Mouse (Mus musculus) CH12.LX (cell line): ENCODE measurements around the gene Mt3. TPM values are rescaled to one million over a fixed set of nuclear protein-coding genes. Genes with fewer than 3 reads are reported as not detected.

Experiments
- DNase-seq: peaks from one replicate; pipeline ENCODE4 v3.0.0-alpha.2; 2013; ENCODE audit errors: extremely low read depth
- H3K27ac ChIP-seq: 2 replicates; pipeline ENCODE4 v1.5.1; 2012; ENCODE audit warnings: low read depth, mild to moderate bottlenecking, control low read depth, moderate library complexity; ENCODE audit not compliant: insufficient read depth
- H3K27me3 ChIP-seq: replicated peaks from 2 replicates; pipeline ENCODE3; 2012; ENCODE audit warnings: inconsistent platforms
- H3K36me3 ChIP-seq, 2 experiments: replicated peaks in 1 of 2; 2 replicates each; pipeline versions ENCODE3 to v1.6.1; 2012; ENCODE audit warnings: inconsistent platforms in 1 of 2, low read length in 1 of 2, mild to moderate bottlenecking in 1 of 2, mixed read lengths in 1 of 2, moderate library complexity in 1 of 2; ENCODE audit not compliant: control insufficient read depth in 1 of 2, insufficient read depth in 1 of 2
- H3K4me1 ChIP-seq, 2 experiments: 2 replicates each; pipeline ENCODE4 v1.6.1; 2012; ENCODE audit warnings: inconsistent platforms in 1 of 2, moderate library complexity in 1 of 2; ENCODE audit not compliant: insufficient read depth in 2 of 2, control insufficient read depth in 1 of 2
- H3K4me2 ChIP-seq: 2 replicates; pipeline ENCODE4 v1.6.1; 2012; ENCODE audit warnings: low read depth, mild to moderate bottlenecking, control low read depth; ENCODE audit not compliant: poor library complexity, insufficient read depth, severe bottlenecking
- H3K4me3 ChIP-seq, 3 experiments: fragments of 150-350 bp in 1 of 3; sonication (generic) in 1 of 3; replicated peaks in 1 of 3; 2 replicates each; pipeline versions ENCODE3 to v1.5.1; 2011 to 2012; ENCODE audit warnings: low read depth in 2 of 3, low read length in 2 of 3, mild to moderate bottlenecking in 2 of 3, moderate library complexity in 2 of 3, control low read depth in 1 of 3, improper control_type of control experiment in 1 of 3, inconsistent platforms in 1 of 3, mixed read lengths in 1 of 3; ENCODE audit not compliant: poor library complexity in 1 of 3
- H3K79me2 ChIP-seq: replicated peaks from 2 replicates; pipeline ENCODE4 v1.6.1; 2012; ENCODE audit warnings: mild to moderate bottlenecking, moderate library complexity; ENCODE audit not compliant: control insufficient read depth, poor library complexity, insufficient read depth, severe bottlenecking; ENCODE audit errors: extremely low read depth
- H3K9ac ChIP-seq: 2 replicates; pipeline ENCODE4 v1.6.1; 2012; ENCODE audit warnings: low read depth, mild to moderate bottlenecking, control low read depth, moderate library complexity; ENCODE audit not compliant: insufficient read depth
- H3K9me3 ChIP-seq: replicated peaks from 2 replicates; pipeline ENCODE3; 2012; ENCODE audit warnings: low read length, inconsistent platforms, mixed read lengths
- BHLHE40 ChIP-seq: IDR thresholded peaks from 2 replicates; pipeline ENCODE4 v1.6.1; 2011; ENCODE audit warnings: mild to moderate bottlenecking, low read depth, low read length, improper control_type of control experiment
- CHD1 ChIP-seq: IDR thresholded peaks from 2 replicates; pipeline ENCODE4 v1.6.1; 2012; ENCODE audit warnings: low read depth, low read length, improper control_type of control experiment, inconsistent platforms
- CHD2 ChIP-seq: IDR thresholded peaks from 2 replicates; pipeline ENCODE4 v1.6.1; 2011; ENCODE audit warnings: low read length, improper control_type of control experiment
- CTCF ChIP-seq, 2 experiments: IDR thresholded peaks in 1 of 2; conservative IDR thresholded peaks in 1 of 2; 2 replicates each; pipeline ENCODE4 v1.5.1; 2011 to 2012; ENCODE audit warnings: low read depth in 2 of 2, low read length in 2 of 2, improper control_type of control experiment in 1 of 2, inconsistent platforms in 1 of 2, mild to moderate bottlenecking in 1 of 2, moderate library complexity in 1 of 2
- ELF1 ChIP-seq: IDR thresholded peaks from 2 replicates; pipeline ENCODE4 v1.6.1; 2014; ENCODE audit warnings: low read depth, mild to moderate bottlenecking, inconsistent platforms, low read length, improper control_type of control experiment
- ETS1 ChIP-seq: conservative IDR thresholded peaks from 2 replicates; pipeline ENCODE4 v1.6.1; 2012; ENCODE audit warnings: low read depth, mild to moderate bottlenecking, inconsistent platforms, low read length, improper control_type of control experiment, moderate library complexity
- GABPA ChIP-seq: IDR thresholded peaks from 2 replicates; pipeline ENCODE4 v1.6.1; 2012; ENCODE audit warnings: low read depth, low read length, improper control_type of control experiment, inconsistent platforms; ENCODE audit not compliant: insufficient replicate concordance
- IRF4 ChIP-seq: IDR thresholded peaks from 2 replicates; pipeline ENCODE4 v1.6.1; 2014; ENCODE audit warnings: low read depth, mild to moderate bottlenecking, inconsistent platforms, low read length, improper control_type of control experiment
- JUN ChIP-seq: IDR thresholded peaks from 2 replicates; pipeline ENCODE4 v1.6.1; 2011; ENCODE audit warnings: low read depth, mild to moderate bottlenecking, low read length, improper control_type of control experiment, moderate library complexity; ENCODE audit not compliant: insufficient read depth
- JUND ChIP-seq: conservative IDR thresholded peaks from 2 replicates; pipeline ENCODE4 v1.6.1; 2011; ENCODE audit warnings: low read depth, low read length, improper control_type of control experiment
- MAX ChIP-seq: IDR thresholded peaks from 2 replicates; pipeline ENCODE4 v1.6.1; 2011; ENCODE audit warnings: low read length, improper control_type of control experiment
- MAZ ChIP-seq: IDR thresholded peaks from 2 replicates; pipeline ENCODE4 v1.6.1; 2012; ENCODE audit warnings: low read depth, mild to moderate bottlenecking, inconsistent platforms, low read length, improper control_type of control experiment, moderate library complexity
- MEF2A ChIP-seq: IDR thresholded peaks from 2 replicates; pipeline ENCODE4 v1.6.1; 2014; ENCODE audit warnings: low read depth, mild to moderate bottlenecking, inconsistent platforms, low read length, improper control_type of control experiment, borderline replicate concordance
- PAX5 ChIP-seq: IDR thresholded peaks from 2 replicates; pipeline ENCODE4 v1.6.1; 2012; ENCODE audit warnings: low read length, inconsistent platforms, mixed read lengths
- POLR2AphosphoS2 ChIP-seq: IDR thresholded peaks from 2 replicates; pipeline ENCODE4 v1.6.1; 2011; ENCODE audit warnings: low read depth, low read length, improper control_type of control experiment
- RCOR1 ChIP-seq: conservative IDR thresholded peaks from 2 replicates; pipeline ENCODE4 v1.6.1; 2012; ENCODE audit warnings: low read depth, mild to moderate bottlenecking, inconsistent platforms, low read length, improper control_type of control experiment
- SIN3A ChIP-seq: IDR thresholded peaks from 2 replicates; pipeline ENCODE4 v1.6.1; 2012; ENCODE audit warnings: low read length, improper control_type of control experiment, inconsistent platforms
- SMC3 ChIP-seq: IDR thresholded peaks from 2 replicates; pipeline ENCODE4 v1.6.1; 2011; ENCODE audit warnings: low read depth, low read length, improper control_type of control experiment
- TBP ChIP-seq: conservative IDR thresholded peaks from 2 replicates; pipeline ENCODE4 v1.6.1; 2011; ENCODE audit warnings: low read depth, low read length, improper control_type of control experiment
- TCF12 ChIP-seq: IDR thresholded peaks from 2 replicates; pipeline ENCODE4 v1.6.1; 2014; ENCODE audit warnings: low read depth, mild to moderate bottlenecking, inconsistent platforms, low read length, improper control_type of control experiment
- USF2 ChIP-seq: conservative IDR thresholded peaks from 2 replicates; pipeline ENCODE4 v1.6.1; 2011; ENCODE audit warnings: low read depth, low read length, improper control_type of control experiment
- ZMIZ1 ChIP-seq: IDR thresholded peaks from 2 replicates; pipeline ENCODE4 v1.6.1; 2012; ENCODE audit warnings: low read depth, mild to moderate bottlenecking, inconsistent platforms, low read length, improper control_type of control experiment
- ZNF384 ChIP-seq: IDR thresholded peaks from 2 replicates; pipeline ENCODE4 v1.6.1; 2012; ENCODE audit warnings: low read depth, low read length, improper control_type of control experiment, inconsistent platforms
- dilution Hi-C: fragments of 300-500 bp; cut with MboI; formaldehyde crosslinking; loops from 2 replicates; pipeline ENCODE4 v1.14.3; 2020; ENCODE audit warnings: low sequenced_read_pairs; ENCODE audit not compliant: extremely low pct_unique_long_range_greater_than_20kb, extremely low pct_ligation_motif_present
- in situ Hi-C: fragments of 300-500 bp; cut with MboI; formaldehyde crosslinking; loops from 3 replicates; pipeline ENCODE4 v1.14.3; 2019; ENCODE audit warnings: low sequenced_read_pairs, low pct_ligation_motif_present, low pct_unique_long_range_greater_than_20kb, mixed read lengths
- polyA plus RNA-seq: library from polyadenylated mRNA; unstranded; fragments of >175 nt; gene quantifications from 2 replicates; pipeline ENCODE4 v1.2.1, GENCODE M21; 2012; ENCODE audit warnings: low read depth; ENCODE audit not compliant: insufficient read length
- total RNA-seq, 2 experiments: library from RNA; depleted of rRNA; stranded (reverse); fragments of 300-350 nt in 1 of 2; fragments of >200 nt in 1 of 2; gene quantifications; 2 replicates each; pipeline ENCODE4 v1.2.3; 2012 to 2014

Gene Mt3
- total and polyA plus RNA-seq, 3 experiments = 1.9 to 20.6 TPM; not detected in 1

- Histone ChIP-seq H3K36me3 (no peaks in the 10 kb centered on the region), H3K27me3 (peaks cover 5% of the 10 kb centered on the region), H3K27ac (no peak within 1 kb of the TSS), H3K9ac (no peak within 1 kb of the TSS), H3K4me1 (peaks cover 0 to 5% of the 10 kb centered on the region in 2 experiments; a peak in 2 of 4 replicates), H3K79me2 (no peaks in the 10 kb centered on the region), H3K4me2 (no peak within 1 kb of the TSS), H3K9me3 (peaks cover 6% of the 10 kb centered on the region), H3K4me3 (no peak within 1 kb of the TSS)
- TF ChIP-seq POLR2AphosphoS2 (no peak), MEF2A (no peak), ELF1 (no peak), CHD2 (no peak), ETS1 (no peak), PAX5 (no peak)
- in situ Hi-C loops (no loop called here), dilution Hi-C loops (no loop called here)
- no peak for DNase-seq
Observed at GRCm38 (mm10) chr8:94136933-94137332, 15.5 kb upstream of the Mt3 start, which contains the start of gene Mt4. TSS of gene Mt4 (plus strand) at chr8:94137197.

GRCm38 (mm10) chr8:94140266-94140795 is 12.1 kb upstream of the Mt3 start:
- no peak overlapping the region for H3K27ac ChIP-seq

GRCm38 (mm10) chr8:94148236-94148635 is 4.2 kb upstream of the Mt3 start:
- H3K4me3 ChIP-seq = no peak overlapping the region
- in situ Hi-C loops (no loop called here), dilution Hi-C loops (no loop called here)
- no peak overlapping the region for H3K27ac ChIP-seq
- TF ChIP-seq JUN = no peak
- no peaks in the 10 kb centered on the region for H3K9me3 ChIP-seq
- no peak for DNase-seq
- no peaks in the 10 kb centered on the region for H3K27me3 ChIP-seq
- no peaks in the 10 kb centered on the region for H3K36me3 ChIP-seq
- no peak overlapping the region for H3K9ac ChIP-seq
- no peaks in the 10 kb centered on the region for H3K79me2 ChIP-seq
- H3K4me2 ChIP-seq = no peak overlapping the region
- peaks cover 9 to 15% of the 10 kb centered on the region in 2 experiments for H3K4me1 ChIP-seq

More at GRCm38 (mm10) chr8:94140266-94140795, 12.1 kb upstream of the Mt3 start:
- H3K9ac ChIP-seq = no peak overlapping the region
- DNase-seq = no peak
- peaks cover 5% of the 10 kb centered on the region for H3K9me3 ChIP-seq
- TF ChIP-seq RCOR1 (no peak), JUN (no peak), BHLHE40 (no peak), SIN3A (no peak), IRF4 (no peak), CHD1 (no peak), MAZ (no peak), JUND (no peak), TCF12 (no peak), USF2 (no peak), ELF1 (no peak), ZNF384 (no peak), TBP (no peak), PAX5 (no peak), GABPA (no peak), MAX (no peak), CHD2 (no peak), ZMIZ1 (no peak), SMC3 (no peak), CTCF (conservative IDR thresholded peaks at IDR 0.05 in 1 of 2, IDR thresholded peaks at IDR 0.05 in 1 of 2; ENCODE audit: low read depth in 2 of 2, low read length in 2 of 2) (no peak)
- TF ChIP-seq, all 38 proteins: peak for 0
- Histone ChIP-seq H3K27me3 (peaks cover 5% of the 10 kb centered on the region), H3K4me2 (no peak overlapping the region), H3K4me1 (no peaks in the 10 kb centered on the region), H3K4me3 (no peak overlapping the region), H3K36me3 (no peaks in the 10 kb centered on the region), H3K79me2 (no peaks in the 10 kb centered on the region)
- in situ Hi-C loops = no loop called here
- dilution Hi-C loops = no loop called here
